Mouse (Mus musculus) mouse trophoblast stem cell (cell line): Measurements from ENCODE around the gene Lcn2.

Source experiments
- in situ Hi-C, 2 experiments: fragments of 300-500 bp; cut with MseI, MboI; formaldehyde crosslinking; loops; 2 replicates in 1 of 2; 3 replicates in 1 of 2; pipeline ENCODE4 v1.15.1; 2025

Lcn2 gene

DNA sequence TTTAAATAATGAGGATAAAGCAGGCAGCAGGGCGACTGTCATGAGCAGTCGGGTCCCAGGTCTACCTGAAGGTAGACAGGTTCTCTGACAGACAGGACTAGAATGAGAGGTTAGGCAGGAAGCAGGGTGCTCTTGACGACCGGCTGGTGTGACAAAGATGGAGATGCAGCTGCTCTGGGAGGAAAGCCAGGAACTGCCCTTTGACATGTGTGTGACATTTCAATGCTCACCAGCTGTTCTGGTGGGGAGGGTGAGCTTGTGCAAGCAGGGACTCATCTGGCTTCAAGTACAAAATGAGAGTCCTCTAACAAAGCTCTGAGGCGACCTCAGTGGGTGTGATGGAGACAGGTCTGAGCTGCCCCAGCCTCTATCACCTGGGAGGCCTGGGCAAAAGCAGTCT is 25.9 kb upstream of the Lcn2 start:
- in situ Hi-C loops, result no loop called here

DNA sequence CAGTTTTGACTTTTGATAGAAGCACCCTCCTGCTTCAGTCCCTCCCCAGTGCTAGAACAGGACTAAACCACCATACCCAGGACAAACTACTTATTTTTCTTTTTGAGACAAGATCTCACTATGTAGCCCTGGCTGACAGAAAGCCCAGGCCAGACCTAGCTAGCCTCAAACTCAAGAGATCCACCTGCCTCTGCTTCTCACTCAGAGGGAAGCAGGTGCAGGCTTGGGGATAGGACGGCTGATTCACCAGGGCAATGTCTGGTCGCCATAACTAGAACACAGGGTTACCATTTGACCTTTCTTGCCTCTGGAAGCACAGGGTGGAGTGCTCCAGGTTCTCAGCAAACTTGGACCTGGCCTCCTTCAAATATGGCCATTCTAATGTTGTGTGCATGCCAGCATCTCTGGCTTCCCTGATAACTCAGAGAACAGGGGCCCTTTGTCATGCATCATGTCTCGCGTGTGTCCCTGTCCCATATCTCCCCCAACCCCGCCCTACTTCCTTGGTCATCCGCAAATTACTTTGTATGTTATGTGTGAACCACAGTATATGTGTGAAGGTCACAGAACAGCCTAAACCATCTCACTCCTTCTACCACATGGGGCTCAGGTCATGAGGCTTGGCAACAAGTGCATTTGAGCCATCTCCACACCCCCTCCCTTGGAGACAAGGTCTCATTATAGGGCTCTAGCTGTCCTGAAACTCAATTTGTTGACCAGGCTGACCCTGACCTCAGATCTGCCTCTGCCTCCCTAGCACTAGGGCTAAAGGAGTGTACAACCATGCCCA is 24.9 kb upstream of the Lcn2 start:
- in situ Hi-C loops, result no loop called here

DNA sequence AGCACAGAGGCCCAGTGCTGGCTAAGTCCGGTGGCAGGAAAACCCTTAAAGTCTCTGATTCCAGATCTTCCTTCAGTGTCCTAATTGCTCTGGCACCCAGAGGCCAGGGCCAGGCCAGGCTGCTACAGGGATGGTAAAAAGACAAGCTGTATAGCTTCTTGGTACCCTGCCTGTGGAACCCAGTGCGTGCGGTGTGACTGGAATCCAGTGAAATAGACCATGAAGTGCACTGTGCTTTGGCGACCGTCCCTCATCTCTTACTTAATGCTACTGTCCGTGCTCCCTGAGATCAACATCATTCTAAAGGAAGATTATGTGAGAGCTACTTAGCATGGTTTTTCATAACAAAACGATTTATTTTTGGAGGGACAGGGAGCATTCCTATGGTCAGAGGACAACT is 23.4 kb upstream of the Lcn2 start:
- in situ Hi-C loops, result no loop called here

DNA sequence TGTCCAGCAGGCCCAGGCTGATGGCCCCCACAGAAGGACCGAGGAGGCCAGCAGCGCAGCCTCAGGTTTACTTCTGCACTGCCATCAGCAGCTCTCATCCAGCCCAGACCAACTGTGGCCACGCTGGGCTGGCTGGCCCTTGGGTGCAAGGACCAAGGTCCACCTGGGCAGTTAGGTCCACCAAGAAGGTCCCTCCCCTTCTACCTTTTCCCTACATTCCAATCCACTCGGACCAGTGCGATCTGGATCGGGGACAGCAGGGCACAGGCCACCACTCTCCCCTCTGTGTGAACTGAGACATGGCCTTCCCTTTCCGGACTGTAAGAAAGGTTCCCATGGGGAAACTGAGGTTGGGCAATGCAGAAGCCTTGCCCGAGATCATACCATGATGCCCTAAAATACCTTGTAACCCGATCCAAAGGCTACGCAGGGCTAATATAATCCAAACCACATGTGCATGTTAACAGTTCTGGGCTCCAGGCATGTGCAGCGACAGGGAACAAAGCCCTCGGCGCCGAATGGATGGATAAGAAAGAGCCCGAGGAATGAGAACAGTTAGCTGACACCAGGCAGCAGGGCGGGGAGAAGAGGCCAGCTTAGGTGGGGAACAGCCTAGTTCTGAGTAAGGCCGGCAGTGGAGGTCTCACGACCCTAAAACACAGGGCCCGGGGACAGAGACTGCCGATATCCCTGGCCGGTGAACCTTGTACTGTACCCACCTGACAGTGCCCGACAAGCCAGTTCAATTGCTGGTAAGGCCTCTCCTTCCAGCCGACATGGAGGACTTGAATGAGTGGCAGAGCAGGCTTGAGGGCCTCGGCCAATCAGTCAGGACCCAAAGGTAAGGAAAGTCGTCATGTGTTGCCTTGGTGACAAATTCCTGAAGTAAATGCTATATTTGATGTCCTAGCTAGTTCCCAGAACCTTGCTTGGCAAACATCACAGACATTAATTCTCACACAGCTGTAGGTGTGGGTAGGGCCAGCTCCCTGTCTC is 20.7 kb upstream of the Lcn2 start:
- in situ Hi-C loops, result no loop called here

DNA sequence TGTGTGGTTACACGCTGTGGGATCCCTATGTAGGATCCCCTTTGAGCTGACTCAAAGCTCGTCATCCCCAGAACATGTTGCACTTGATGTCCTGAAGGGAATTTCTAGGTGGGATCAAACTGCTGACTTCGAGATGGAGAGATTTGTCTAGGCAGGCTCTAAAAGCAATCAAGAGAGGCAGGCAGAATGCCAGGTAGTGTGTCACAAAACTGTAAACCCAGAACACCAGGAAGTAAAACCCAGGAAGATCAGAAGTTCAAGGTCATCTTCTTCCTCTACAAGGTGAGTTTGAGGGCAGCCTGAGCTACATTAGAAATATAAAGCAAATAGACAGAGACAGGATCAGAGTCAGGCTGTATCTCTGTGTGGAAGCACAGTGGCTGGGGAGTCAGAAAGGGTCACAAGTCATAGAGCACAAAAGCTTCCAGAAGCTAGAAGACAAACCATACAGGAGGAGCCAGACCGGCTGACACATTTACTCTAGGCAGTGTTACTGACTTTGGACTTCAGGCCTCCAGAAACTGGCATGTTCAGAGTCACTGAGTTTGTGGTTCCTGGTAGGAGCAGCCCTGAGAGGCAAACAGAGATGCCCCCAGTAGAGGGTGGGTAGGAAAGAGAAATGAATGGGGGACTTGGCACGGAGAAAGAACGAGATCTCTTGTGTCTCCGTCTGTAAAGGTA is 19.2 kb upstream of the Lcn2 start:
- in situ Hi-C loops, result no loop called here

- in situ Hi-C loops, result loop anchor here (5.0 kb wide), 1 partner anchor 83 kb away; no protein-coding TSS in a partner anchor
Measured at GRCm38 (mm10) chr2:32404663-32405062, 16.6 kb upstream of the Lcn2 start.

- in situ Hi-C loops, result no loop called here
Measured at GRCm38 (mm10) chr2:32396695-32397094, 8.6 kb upstream of the Lcn2 start.

DNA sequence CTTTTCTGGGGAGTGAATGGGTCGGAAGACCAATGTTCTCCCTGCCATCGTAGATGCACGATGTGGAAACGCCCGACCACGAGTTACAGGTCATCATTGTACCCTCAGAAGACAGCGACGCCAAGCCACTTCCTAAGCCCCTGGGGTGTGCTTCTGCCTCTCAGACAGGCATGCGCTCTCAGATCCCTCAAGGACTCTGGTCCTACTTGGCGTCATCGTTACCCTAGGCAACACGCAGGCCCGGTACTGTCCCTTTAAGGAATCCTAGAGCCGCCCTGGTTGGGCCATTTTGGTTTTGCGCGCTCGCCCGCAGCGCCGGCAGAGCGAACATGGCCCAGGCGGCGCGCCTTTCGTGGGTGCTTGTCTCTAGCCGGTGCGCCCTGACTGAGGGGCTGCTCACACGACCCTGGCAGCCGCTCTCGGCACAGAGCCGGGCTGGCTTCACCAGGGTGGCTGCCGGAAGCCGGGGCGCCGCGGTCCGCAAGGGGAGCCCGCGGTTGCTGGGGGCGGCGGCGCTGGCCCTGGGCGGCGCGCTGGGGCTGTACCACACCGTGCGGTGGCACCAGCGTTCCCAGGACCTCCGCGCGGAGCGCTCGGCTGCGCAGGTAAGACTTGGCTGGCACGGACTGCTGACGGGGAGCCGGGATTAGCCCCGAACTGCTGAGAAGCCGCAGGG is 8.0 kb upstream of the Lcn2 start:
- in situ Hi-C loops, result no loop called here

GRCm38 (mm10) chr2:32395484-32395945 is 7.5 kb upstream of the Lcn2 start, which contains the start of gene Ptges2:
TSS of gene Ptges2 (plus strand) at chr2:32395896.
- in situ Hi-C loops, result no loop called here

- in situ Hi-C loops, result no loop called here
Measured at GRCm38 (mm10) chr2:32394973-32395372, 6.9 kb upstream of the Lcn2 start.

- in situ Hi-C loops, result no loop called here
Measured at GRCm38 (mm10) chr2:32392063-32392462, 4.0 kb upstream of the Lcn2 start.

DNA sequence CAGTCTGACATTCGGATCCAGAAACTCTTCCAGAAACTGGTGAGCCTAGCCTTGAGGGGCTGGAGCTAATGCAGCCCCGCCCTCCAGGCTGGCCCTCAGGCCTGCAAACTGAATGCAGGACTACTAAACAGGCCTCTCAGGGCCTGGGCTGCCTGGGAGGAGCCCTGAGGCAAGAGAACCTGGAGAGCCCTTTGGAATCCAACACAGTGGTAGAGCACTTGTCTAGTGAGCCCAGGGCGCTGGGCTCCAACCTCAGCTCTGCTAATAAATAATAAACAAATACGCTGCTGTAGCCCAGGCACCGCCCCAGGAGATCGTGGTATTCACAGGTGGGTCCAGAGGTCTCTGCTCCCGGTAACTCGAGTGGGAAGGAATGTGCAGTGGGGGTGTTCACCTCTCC is 2.8 kb upstream of the Lcn2 start:
- in situ Hi-C loops, result no loop called here

GRCm38 (mm10) chr2:32389157-32389556 is 1.1 kb upstream of the Lcn2 start:
- in situ Hi-C loops, result no loop called here

DNA sequence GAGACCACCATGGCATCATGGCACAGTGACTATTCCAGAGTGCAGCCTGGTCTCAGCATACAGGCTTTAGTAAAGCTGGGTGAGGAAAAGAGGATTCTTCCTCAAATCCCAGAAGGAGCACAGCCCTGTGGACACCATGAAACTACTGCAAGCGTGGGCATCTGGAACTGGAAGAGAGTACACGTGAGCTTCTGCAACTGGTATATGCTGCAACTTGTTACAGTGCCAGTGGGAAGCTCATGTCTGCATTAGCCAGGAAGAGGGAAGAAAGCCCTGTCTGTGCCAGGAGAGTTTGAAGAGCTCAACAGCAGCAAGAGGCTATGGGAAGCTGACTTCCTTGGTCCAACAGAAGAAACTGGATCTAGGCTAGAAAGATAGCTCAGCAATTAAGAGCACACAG is 5.4 kb downstream of the Lcn2 start:
- in situ Hi-C loops, result no loop called here

GRCm38 (mm10) chr2:32381775-32382223 is 6.3 kb downstream of the Lcn2 start, which contains the start of gene 1110008P14Rik:
TSS of gene 1110008P14Rik (minus strand) at chr2:32381938.
- in situ Hi-C loops, result no loop called here

GRCm38 (mm10) chr2:32381141-32381774 is 6.8 kb downstream of the Lcn2 start:
- in situ Hi-C loops, result no loop called here

GRCm38 (mm10) chr2:32380001-32380500 is 8.0 kb downstream of the Lcn2 start:
- in situ Hi-C loops, result no loop called here

DNA sequence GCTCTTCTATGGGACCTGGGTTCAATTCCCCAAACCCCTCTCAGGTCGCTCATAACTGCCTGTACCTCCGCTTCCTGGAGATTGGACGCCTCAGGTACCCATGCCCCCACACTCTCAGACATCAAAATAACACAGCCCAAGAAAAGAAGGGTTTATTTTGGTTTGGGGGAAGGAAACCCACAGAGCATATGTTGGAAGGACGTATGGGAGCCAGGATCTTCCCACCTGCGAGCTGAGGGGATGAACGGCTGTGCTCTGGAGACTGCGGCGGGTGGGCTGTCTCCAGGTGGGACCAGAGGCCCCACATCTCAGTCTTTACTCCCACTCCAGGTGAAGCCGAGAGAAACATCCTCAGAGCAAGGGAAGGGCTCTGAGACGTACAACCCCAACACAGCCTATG is 11.1 kb downstream of the Lcn2 start:
- in situ Hi-C loops, result no loop called here

GRCm38 (mm10) chr2:32375317-32375940 is 12.6 kb downstream of the Lcn2 start:
- in situ Hi-C loops, result no loop called here

DNA sequence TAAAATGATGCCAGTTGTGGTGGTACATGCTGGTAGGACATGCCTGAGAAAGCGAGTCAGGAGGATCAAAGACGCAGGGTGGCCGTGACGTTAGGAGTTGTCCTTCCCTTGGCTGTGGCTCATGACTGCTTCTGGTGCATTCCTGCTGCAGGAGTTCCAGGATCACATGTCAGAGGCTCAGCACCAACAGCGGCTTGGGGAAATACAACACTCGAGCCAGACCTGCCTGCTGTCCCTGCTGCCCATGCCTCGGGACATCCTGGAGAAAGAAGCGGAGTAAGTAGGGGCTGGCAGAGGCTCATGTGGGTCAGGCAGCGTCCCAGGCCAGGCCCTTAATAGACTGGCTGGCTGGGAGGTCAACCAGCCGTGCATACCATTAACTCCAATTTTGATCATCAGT is 13.9 kb downstream of the Lcn2 start:
- in situ Hi-C loops, result no loop called here
